Mouse (Mus musculus) liver, embryonic 14.5 days (tissue): ENCODE measurements at regions not wholly inside any gene's neighbourhood (a gene's known extent, or its start where the extent isn't known, plus 50 kb on each side); places are given as distances from the start of the nearest gene placed in this dataset.

Experiments used
- ATAC-seq: fragments of 200-750 bp; cut with Nextera tagmentation; 2 replicates; pipeline ENCODE4 v1.8.0; 2017; ENCODE audit warnings: moderate number of reproducible peaks, mild to moderate bottlenecking, moderate library complexity; ENCODE audit not compliant: insufficient read depth
- DNase-seq, 3 experiments: peaks; one replicate each; pipeline ENCODE4 v3.0.0-alpha.2; 2012 to 2013; ENCODE audit warnings: low read depth in 3 of 3, low spot score in 3 of 3
- H3K27ac ChIP-seq: fragments of 300-500 bp; sonication (generic); 2 replicates; pipeline ENCODE4 v1.5.1; 2014; ENCODE audit warnings: moderate library complexity, mild to moderate bottlenecking, control low read depth, inconsistent platforms
- H3K27me3 ChIP-seq: fragments of 300-500 bp; sonication (generic); 2 replicates; pipeline ENCODE4 v1.6.1; 2014; ENCODE audit warnings: mild to moderate bottlenecking, low read length, moderate library complexity; ENCODE audit not compliant: control insufficient read depth, insufficient read depth
- H3K36me3 ChIP-seq: fragments of 300-500 bp; sonication (generic); replicated peaks from 2 replicates; pipeline ENCODE4 v1.6.1; 2014; ENCODE audit warnings: low read depth; ENCODE audit not compliant: control insufficient read depth, insufficient read depth
- H3K4me1 ChIP-seq, 2 experiments: fragments of 200-500 bp in 1 of 2; fragments of 300-500 bp in 1 of 2; sonication (generic) in 1 of 2; replicated peaks; 2 replicates each; pipeline ENCODE4 v1.6.1; 2012 to 2014; ENCODE audit warnings: antibody characterized with exemption in 1 of 2, inconsistent platforms in 1 of 2, low read length in 1 of 2; ENCODE audit not compliant: control insufficient read depth in 2 of 2, insufficient read depth in 2 of 2
- H3K4me2 ChIP-seq: fragments of 300-500 bp; sonication (generic); 2 replicates; pipeline ENCODE4 v1.6.1; 2014; ENCODE audit warnings: low read depth, mild to moderate bottlenecking, control low read depth, moderate library complexity
- H3K4me3 ChIP-seq, 2 experiments: fragments of 200-500 bp in 1 of 2; fragments of 300-500 bp in 1 of 2; sonication (generic) in 1 of 2; 2 replicates each; pipeline ENCODE4 v1.5.1; 2012 to 2014; ENCODE audit warnings: low read depth in 2 of 2, low read length in 2 of 2, mild to moderate bottlenecking in 2 of 2, control low read depth in 1 of 2, inconsistent platforms in 1 of 2, moderate library complexity in 1 of 2; ENCODE audit not compliant: insufficient read depth in 1 of 2
- H3K9ac ChIP-seq: fragments of 300-500 bp; sonication (generic); replicated peaks from 2 replicates; pipeline ENCODE4 v1.6.1; 2014; ENCODE audit warnings: mild to moderate bottlenecking, control low read depth, moderate library complexity
- H3K9me3 ChIP-seq: fragments of 300-500 bp; sonication (generic); 2 replicates; pipeline ENCODE4 v1.6.1; 2016; ENCODE audit warnings: low read length, mixed read lengths; ENCODE audit not compliant: control insufficient read depth
- CTCF ChIP-seq: IDR thresholded peaks from 2 replicates; pipeline ENCODE4 v1.5.1; 2016; ENCODE audit warnings: antibody characterized with exemption, low read depth, control low read depth
- EP300 ChIP-seq: IDR thresholded peaks from 2 replicates; pipeline ENCODE4 v1.6.1; 2016; ENCODE audit warnings: antibody characterized with exemption, low read depth
- WGBS: fragments of 180-500 bp; shearing (Covaris S2); extraction: QIAGEN DNeasy Blood & Tissue Kit; methylation state at CpG from one replicate; pipeline ENCODE4 v1.1.7; 2014; ENCODE audit not compliant: insufficient replicate concordance; 5-methylcytosine and 5-hydroxymethylcytosine counted together

DNA sequence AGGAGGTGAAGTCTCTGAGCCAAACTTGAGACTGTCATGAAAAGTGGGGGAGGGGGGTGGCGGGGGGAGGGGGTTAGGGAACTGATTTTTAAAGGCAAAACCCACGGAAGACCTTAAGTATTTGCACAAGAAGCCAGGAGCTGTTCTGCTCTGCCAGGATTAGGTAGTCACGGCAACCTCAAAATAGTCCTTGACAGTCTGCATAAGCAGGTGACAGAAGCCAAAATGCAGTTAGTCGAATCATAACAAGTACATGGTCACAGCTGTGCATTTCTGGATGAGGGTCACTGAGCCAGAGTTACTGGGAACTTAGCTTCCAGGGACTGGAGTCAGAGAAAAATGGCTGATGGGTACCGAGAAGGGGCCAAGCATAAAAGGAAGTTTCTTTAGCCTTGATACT is 227.7 kb downstream of the Atp23 start:
- DNase-seq (no peak), ATAC-seq (no peak)
- Histone ChIP-seq H3K4me1 (no peaks in the 10 kb centered on the region), H3K9ac (no peak overlapping the region), H3K4me3 (no peak overlapping the region), H3K27ac (no peak overlapping the region), H3K9me3 (no peaks in the 10 kb centered on the region), H3K4me2 (no peak overlapping the region), H3K27me3 (no peaks in the 10 kb centered on the region), H3K36me3 (no peaks in the 10 kb centered on the region)
- TF ChIP-seq EP300 (no peak), CTCF (no peak)
- 51% methylated on average over 5 of the region's 5 CpGs for WGBS

DNA sequence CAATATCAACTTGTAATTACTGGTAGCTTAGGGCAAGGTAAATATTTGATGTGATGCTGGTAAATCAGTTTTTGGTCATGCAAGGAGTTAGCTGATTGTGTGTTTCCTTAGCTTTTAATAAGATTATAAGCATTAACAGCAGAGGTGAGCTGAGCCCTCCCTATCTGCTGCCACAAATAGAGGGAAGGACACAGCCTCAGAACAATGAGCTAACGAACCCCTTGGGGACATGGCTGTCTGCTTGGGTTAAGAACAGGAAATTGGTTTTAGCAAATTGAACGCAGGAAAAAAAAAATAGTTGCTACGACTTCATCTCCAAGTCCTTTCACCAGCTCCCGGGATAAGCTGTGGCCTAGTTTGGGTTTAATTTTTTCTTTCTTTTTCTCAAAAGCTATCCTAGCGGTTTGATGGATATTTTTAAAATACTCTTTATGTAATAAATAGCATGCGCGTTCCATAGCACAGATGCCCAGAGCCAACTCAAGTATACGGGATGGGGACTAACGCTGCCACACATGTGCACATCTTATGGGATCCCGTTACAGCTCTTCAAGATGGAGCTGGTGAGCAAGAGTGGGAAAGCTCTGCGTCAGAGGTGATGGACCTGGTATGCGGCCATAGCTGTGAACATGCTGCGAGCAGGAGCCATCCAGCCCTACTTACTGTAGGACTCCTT is 236.6 kb downstream of the Atp23 start:
- TF ChIP-seq EP300, result no peak
- no peak for TF ChIP-seq CTCF
- 74% methylated on average over 13 of the region's 13 CpGs for WGBS
- no peak for DNase-seq
- Histone ChIP-seq H3K4me2 (no peak overlapping the region), H3K27me3 (no peaks in the 10 kb centered on the region), H3K9ac (no peak overlapping the region), H3K36me3 (no peaks in the 10 kb centered on the region), H3K27ac (no peak overlapping the region), H3K9me3 (no peaks in the 10 kb centered on the region), H3K4me3 (no peak overlapping the region), H3K4me1 (no peaks in the 10 kb centered on the region)
- no peak for ATAC-seq

DNA sequence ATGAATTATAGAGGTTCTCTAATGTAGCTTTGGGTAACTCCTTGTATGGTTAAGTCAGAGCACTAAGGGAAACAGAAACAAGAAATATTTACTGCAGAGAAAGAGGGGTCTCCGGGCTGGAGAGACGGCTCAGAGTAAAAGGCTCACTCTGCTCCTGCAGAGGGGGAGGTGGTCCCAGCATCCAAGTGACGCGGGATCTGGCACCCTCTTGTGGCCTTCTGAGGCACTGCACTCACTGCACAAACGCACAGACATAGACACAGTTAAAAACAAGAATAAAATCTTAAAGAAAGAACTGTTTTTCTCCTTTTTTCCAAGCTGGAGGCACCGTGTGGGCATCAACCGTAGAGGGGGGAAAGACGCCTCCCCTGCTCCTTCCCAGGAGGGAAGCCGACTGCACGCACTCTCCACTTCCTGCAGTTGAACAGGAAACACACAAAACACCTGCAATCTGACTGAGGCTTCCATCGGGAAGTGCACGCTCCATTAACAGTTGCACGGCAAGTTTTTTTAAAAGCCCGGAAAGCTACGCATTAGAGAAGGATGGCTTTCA is 237.6 kb downstream of the Atp23 start:
- DNase-seq (no peak), ATAC-seq (no peak)
- 67% methylated on average over 15 of the region's 15 CpGs for WGBS

DNA sequence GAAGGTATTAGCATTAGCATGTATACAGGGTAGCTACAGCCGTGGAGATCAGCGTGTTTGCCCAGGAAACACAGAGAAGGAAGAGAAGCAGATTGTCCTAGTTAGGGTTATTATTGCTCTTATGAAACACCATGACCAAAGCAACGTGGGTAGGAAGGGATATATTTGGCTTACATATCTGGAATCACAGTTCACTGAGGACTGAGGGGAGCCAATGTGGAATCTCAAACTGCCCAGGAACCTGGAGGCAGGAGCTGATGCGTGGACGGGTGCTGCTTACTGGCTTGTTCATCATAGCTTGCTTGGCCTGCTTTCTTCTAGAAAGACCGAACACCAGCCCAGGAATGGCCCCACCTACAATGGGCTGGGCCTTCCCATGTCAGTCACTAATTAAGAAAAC is 238.4 kb downstream of the Atp23 start:
- DNase-seq, result no peak
- Histone ChIP-seq H3K9ac (no peak overlapping the region), H3K9me3 (no peaks in the 10 kb centered on the region), H3K27me3 (no peaks in the 10 kb centered on the region), H3K36me3 (no peaks in the 10 kb centered on the region), H3K4me1 (no peaks in the 10 kb centered on the region), H3K27ac (no peak overlapping the region), H3K4me3 (no peak overlapping the region), H3K4me2 (no peak overlapping the region)
- TF ChIP-seq EP300, result no peak
- no peak for TF ChIP-seq CTCF
- ATAC-seq, result no peak
- 66% methylated on average over 6 of the region's 6 CpGs for WGBS

More for the DNA sequence above, 237.6 kb downstream of the Atp23 start:
- Histone ChIP-seq H3K36me3 (no peaks in the 10 kb centered on the region), H3K4me1 (no peaks in the 10 kb centered on the region), H3K27ac (no peak overlapping the region), H3K4me3 (no peak overlapping the region), H3K27me3 (no peaks in the 10 kb centered on the region), H3K9ac (no peak overlapping the region), H3K9me3 (no peaks in the 10 kb centered on the region), H3K4me2 (no peak overlapping the region)
- TF ChIP-seq EP300 (no peak), CTCF (peak; percentile 63)

DNA sequence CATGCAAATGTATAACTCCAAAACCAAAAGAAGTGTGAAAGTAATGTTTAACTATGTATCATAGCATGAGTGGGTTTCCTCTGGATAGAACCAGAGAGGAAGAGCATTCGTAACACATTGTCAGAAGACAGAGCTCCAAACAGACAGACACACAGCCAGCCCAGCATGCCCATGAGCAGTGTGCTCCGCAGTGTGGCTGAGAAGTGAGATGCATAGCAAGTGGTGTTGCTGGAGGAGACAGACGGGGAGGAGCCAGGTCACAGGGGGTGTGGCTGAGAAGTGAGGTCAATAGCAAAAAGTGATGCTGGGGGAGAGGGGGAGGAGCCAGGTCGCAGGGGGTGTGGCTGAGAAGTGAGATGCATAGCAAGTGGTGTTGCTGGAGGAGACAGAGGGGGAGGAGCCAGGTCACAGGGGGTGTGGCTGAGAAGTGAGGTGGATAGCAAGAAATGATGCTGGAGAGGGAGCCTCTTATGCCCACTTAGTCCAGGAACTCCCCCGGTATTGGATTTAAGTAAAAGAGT is 240.0 kb downstream of the Atp23 start:
- H3K9ac ChIP-seq, result no peak overlapping the region
- H3K4me2 ChIP-seq, result no peak overlapping the region
- H3K36me3 ChIP-seq, result no peaks in the 10 kb centered on the region
- H3K4me1 ChIP-seq, result no peaks in the 10 kb centered on the region
- TF ChIP-seq CTCF (no peak), EP300 (no peak)
- WGBS, result 40% methylated on average over 5 of the region's 5 CpGs
- ATAC-seq (no peak), DNase-seq (no peak)
- no peak overlapping the region for H3K4me3 ChIP-seq
- H3K27me3 ChIP-seq, result no peaks in the 10 kb centered on the region
- no peaks in the 10 kb centered on the region for H3K9me3 ChIP-seq
- H3K27ac ChIP-seq, result no peak overlapping the region
